Mouse (Mus musculus) adrenal gland, adult (tissue): ENCODE results near the gene Pla2g6.

Experiments used
- DNase-seq, 2 experiments: peaks; one replicate each; pipeline ENCODE4 v3.0.0; 2022 to 2023; ENCODE audit warnings: low spot score in 1 of 2; ENCODE audit not compliant: inconsistent age in 2 of 2

Gene Pla2g6

GRCm38 (mm10) chr15:79280209-79280608 is 48.0 kb downstream of the Pla2g6 start:
- DNase-seq: peak in 1 of 2 experiments; percentile 53

GRCm38 (mm10) chr15:79277728-79278127 is 50.5 kb downstream of the Pla2g6 start:
- DNase-seq: no peak

GRCm38 (mm10) chr15:79273020-79273419 is 55.2 kb downstream of the Pla2g6 start:
- DNase-seq: no peak

GRCm38 (mm10) chr15:79271124-79271746 is 57.0 kb downstream of the Pla2g6 start:
- DNase-seq: peak in 1 of 2 experiments; percentile 63

- DNase-seq: peak; percentile 76 to 87
These were observed 57.7 kb downstream of the Pla2g6 start for GRCm38 (mm10) chr15:79270317-79271123.

GRCm38 (mm10) chr15:79268521-79268920 is 59.7 kb downstream of the Pla2g6 start:
- no peak for DNase-seq

GRCm38 (mm10) chr15:79265384-79265783 is 62.8 kb downstream of the Pla2g6 start:
- DNase-seq: no peak

GRCm38 (mm10) chr15:79263726-79264125 is 64.5 kb downstream of the Pla2g6 start:
- no peak for DNase-seq

GRCm38 (mm10) chr15:79262786-79263309 is 65.3 kb downstream of the Pla2g6 start:
- no peak for DNase-seq

- peak in 1 of 2 experiments; percentile 60 for DNase-seq
These were observed 65.8 kb downstream of the Pla2g6 start for GRCm38 (mm10) chr15:79262375-79262774.

- no peak for DNase-seq
These were observed 66.4 kb downstream of the Pla2g6 start for GRCm38 (mm10) chr15:79261757-79262156.

GRCm38 (mm10) chr15:79261095-79261725 is 67.0 kb downstream of the Pla2g6 start:
- DNase-seq: peak; percentile 24 to 72

- no peak for DNase-seq
These were observed 69.7 kb downstream of the Pla2g6 start for GRCm38 (mm10) chr15:79258521-79258920.

- no peak for DNase-seq
These were observed 73.5 kb downstream of the Pla2g6 start, which contains the start of gene Slc16a8 for GRCm38 (mm10) chr15:79254661-79255060. Gene Slc16a8 (minus strand): TSS chr15:79254761.

- DNase-seq: no peak
These were observed 75.6 kb downstream of the Pla2g6 start for GRCm38 (mm10) chr15:79252580-79252979.

- peak in 1 of 2 experiments; percentile 59 for DNase-seq
These were observed 76.3 kb downstream of the Pla2g6 start for GRCm38 (mm10) chr15:79251781-79252491.

GRCm38 (mm10) chr15:79251168-79251567 is 77.0 kb downstream of the Pla2g6 start:
- no peak for DNase-seq

GRCm38 (mm10) chr15:79250236-79250635 is 78.0 kb downstream of the Pla2g6 start:
- DNase-seq: peak in 1 of 2 experiments; percentile 49

- DNase-seq: no peak
These were observed 82.9 kb downstream of the Pla2g6 start for GRCm38 (mm10) chr15:79245321-79245720.

- peak; percentile 59 to 91 for DNase-seq
These were observed 83.9 kb downstream of the Pla2g6 start for GRCm38 (mm10) chr15:79244071-79244893.
